Mouse (Mus musculus) midbrain, embryonic 14.5 days (tissue): ENCODE measurements around the gene Ccdc63. TPM values are rescaled to one million over a fixed set of nuclear protein-coding genes. Genes with fewer than 3 reads are reported as not detected.
A peak's percentile ranks its signal among the peaks of the same experiment; 100 is the strongest.
"Not testable (repeated sequence)": the region's sequence is repeated elsewhere in the genome, so short reads cannot be mapped to it uniquely, and the experiment has no call there.

Source experiments
- ATAC-seq: fragments of 200-750 bp; cut with Nextera tagmentation; 2 replicates; pipeline ENCODE4 v1.8.0; 2017; ENCODE audit warnings: moderate number of reproducible peaks, moderate library complexity; ENCODE audit not compliant: low FRiP score, low TSS enrichment
- DNase-seq: peaks from one replicate; pipeline ENCODE4 v3.0.0-alpha.2; 2015
- H3K27ac ChIP-seq: fragments of 300-500 bp; sonication (generic); replicated peaks from 2 replicates; pipeline ENCODE4 v1.5.1; 2014; ENCODE audit warnings: mild to moderate bottlenecking, low read depth, low read length, moderate library complexity
- H3K27me3 ChIP-seq: fragments of 300-500 bp; sonication (generic); 2 replicates; pipeline ENCODE4 v1.6.1; 2014; ENCODE audit warnings: low read length, control low read depth, mixed read lengths; ENCODE audit not compliant: control insufficient read depth, insufficient read depth
- H3K36me3 ChIP-seq: fragments of 300-500 bp; sonication (generic); 2 replicates; pipeline ENCODE4 v1.6.1; 2014; ENCODE audit warnings: low read length, control low read depth; ENCODE audit not compliant: control insufficient read depth, insufficient read depth
- H3K4me1 ChIP-seq: fragments of 300-500 bp; sonication (generic); 2 replicates; pipeline ENCODE4 v1.6.1; 2014; ENCODE audit warnings: mild to moderate bottlenecking, antibody characterized with exemption, low read length, control low read depth; ENCODE audit not compliant: control insufficient read depth, insufficient read depth
- H3K4me2 ChIP-seq: fragments of 300-500 bp; sonication (generic); 2 replicates; pipeline ENCODE4 v1.6.1; 2014; ENCODE audit warnings: mild to moderate bottlenecking, low read length, moderate library complexity
- H3K4me3 ChIP-seq: fragments of 300-500 bp; sonication (generic); replicated peaks from 2 replicates; pipeline ENCODE4 v1.5.1; 2014; ENCODE audit warnings: low read depth, low read length
- H3K9ac ChIP-seq: fragments of 300-500 bp; sonication (generic); replicated peaks from 2 replicates; pipeline ENCODE4 v1.6.1; 2014; ENCODE audit warnings: mild to moderate bottlenecking, low read length, moderate library complexity
- H3K9me3 ChIP-seq: fragments of 300-500 bp; sonication (generic); 2 replicates; pipeline ENCODE4 v1.6.1; 2016; ENCODE audit warnings: low read length, control low read depth, mixed read lengths; ENCODE audit not compliant: control insufficient read depth
- WGBS: fragments of 180-500 bp; shearing (Covaris S2); extraction: QIAGEN DNeasy Blood & Tissue Kit; methylation state at CpG from one replicate; pipeline ENCODE4 v1.1.7; 2014; 5-methylcytosine and 5-hydroxymethylcytosine counted together
- polyA plus RNA-seq: library from polyadenylated mRNA; unstranded; fragments of >200 nt; fragmentation: Nextera tagmentation; extraction: Ambion mirVana; gene quantifications from 2 replicates; pipeline ENCODE4 v1.2.1, GENCODE M21; 2014

Ccdc63 gene
- polyA plus RNA-seq, 1 experiment from 2014 or later = not detected

GRCm38 (mm10) chr5:122144825-122145224 lies 4.2 kb upstream of the Ccdc63 start:
- no peaks in the 10 kb centered on the region for H3K27me3 ChIP-seq
- no peak for DNase-seq
- no peak overlapping the region for H3K4me3 ChIP-seq
- 94% methylated on average over 4 of the region's 4 CpGs for WGBS
- H3K9ac ChIP-seq = no peak overlapping the region
- H3K4me1 ChIP-seq = no peaks in the 10 kb centered on the region
- no peaks in the 10 kb centered on the region for H3K9me3 ChIP-seq
- H3K36me3 ChIP-seq = no peaks in the 10 kb centered on the region
- H3K27ac ChIP-seq = no peak overlapping the region
- no peak for ATAC-seq
- H3K4me2 ChIP-seq = no peak overlapping the region

DNA sequence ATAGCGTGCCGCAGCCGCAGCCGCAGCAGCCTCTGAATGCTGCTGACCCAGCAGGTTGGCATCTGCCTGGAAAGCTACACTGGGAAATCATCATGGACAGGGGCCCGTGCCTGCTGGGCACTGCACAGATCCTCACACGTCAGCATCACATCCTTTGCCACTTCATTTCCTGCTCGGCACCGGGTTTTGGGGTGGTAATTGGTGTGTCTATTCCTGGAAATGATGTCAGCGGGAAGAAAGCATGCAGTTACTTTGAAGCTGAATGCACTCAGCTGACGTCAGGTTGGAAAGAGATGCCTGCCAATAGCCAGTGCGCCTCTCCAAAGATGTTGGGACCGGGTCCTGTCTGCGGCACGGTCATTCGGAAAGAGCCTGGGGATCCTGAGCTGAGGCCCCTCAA lies 2.9 kb upstream of the Ccdc63 start:
- Histone ChIP-seq H3K36me3 (no peaks in the 10 kb centered on the region), H3K27me3 (no peaks in the 10 kb centered on the region), H3K4me2 (no peak overlapping the region), H3K9me3 (no peaks in the 10 kb centered on the region), H3K4me3 (no peak overlapping the region), H3K27ac (no peak overlapping the region), H3K4me1 (no peaks in the 10 kb centered on the region), H3K9ac (no peak overlapping the region)
- no peak for ATAC-seq
- 87% methylated on average over 15 of the region's 15 CpGs for WGBS
- DNase-seq = no peak

- Histone ChIP-seq H3K9ac (no peak overlapping the region), H3K36me3 (no peaks in the 10 kb centered on the region), H3K4me2 (no peak overlapping the region), H3K27ac (no peak overlapping the region), H3K9me3 (no peaks in the 10 kb centered on the region), H3K27me3 (no peaks in the 10 kb centered on the region), H3K4me1 (no peaks in the 10 kb centered on the region), H3K4me3 (no peak overlapping the region)
- peak; percentile 46 for DNase-seq
- 56% methylated on average over 8 of the region's 8 CpGs for WGBS
- no peak for ATAC-seq
Measured at GRCm38 (mm10) chr5:122142230-122142992, 1.8 kb upstream of the Ccdc63 start.

GRCm38 (mm10) chr5:122139771-122140170 lies 852 bp downstream of the Ccdc63 start:
- not testable (repeated sequence) for ATAC-seq, H3K27me3 ChIP-seq, H3K36me3 ChIP-seq, H3K9ac ChIP-seq, H3K4me2 ChIP-seq, H3K9me3 ChIP-seq, H3K27ac ChIP-seq, H3K4me3 ChIP-seq, H3K4me1 ChIP-seq, DNase-seq
- 37% methylated on average over 2 of the region's 2 CpGs for WGBS

DNA sequence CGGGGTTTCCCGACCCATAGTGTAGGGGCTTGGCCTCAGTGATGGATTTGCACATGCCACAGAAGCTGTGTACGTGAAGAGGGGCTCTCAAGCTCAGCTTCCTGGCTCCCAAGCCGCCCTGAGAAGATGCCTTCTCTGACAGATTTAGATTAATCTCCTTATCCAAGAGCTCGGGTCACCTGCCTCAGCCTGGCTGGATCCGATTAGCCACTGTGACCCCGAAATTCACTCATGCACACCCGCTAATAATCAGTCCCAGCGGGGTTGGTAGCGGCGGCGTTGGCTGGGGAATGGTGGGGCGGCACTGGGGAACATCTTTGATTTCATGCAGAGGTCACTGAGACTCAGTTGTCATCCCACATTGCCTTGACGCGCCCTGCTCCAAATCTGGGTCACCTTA lies 1.8 kb downstream of the Ccdc63 start:
- DNase-seq = no peak
- H3K4me1 ChIP-seq = no peaks in the 10 kb centered on the region
- no peaks in the 10 kb centered on the region for H3K9me3 ChIP-seq
- no peaks in the 10 kb centered on the region for H3K36me3 ChIP-seq
- no peak overlapping the region for H3K9ac ChIP-seq
- no peak overlapping the region for H3K4me3 ChIP-seq
- H3K27ac ChIP-seq = no peak overlapping the region
- no peak overlapping the region for H3K4me2 ChIP-seq
- no peak for ATAC-seq
- no peaks in the 10 kb centered on the region for H3K27me3 ChIP-seq
- WGBS = 74% methylated on average over 15 of the region's 15 CpGs

- 88% methylated on average over 14 of the region's 14 CpGs for WGBS
Measured at GRCm38 (mm10) chr5:122136508-122137408, 3.9 kb downstream of the Ccdc63 start.

DNA sequence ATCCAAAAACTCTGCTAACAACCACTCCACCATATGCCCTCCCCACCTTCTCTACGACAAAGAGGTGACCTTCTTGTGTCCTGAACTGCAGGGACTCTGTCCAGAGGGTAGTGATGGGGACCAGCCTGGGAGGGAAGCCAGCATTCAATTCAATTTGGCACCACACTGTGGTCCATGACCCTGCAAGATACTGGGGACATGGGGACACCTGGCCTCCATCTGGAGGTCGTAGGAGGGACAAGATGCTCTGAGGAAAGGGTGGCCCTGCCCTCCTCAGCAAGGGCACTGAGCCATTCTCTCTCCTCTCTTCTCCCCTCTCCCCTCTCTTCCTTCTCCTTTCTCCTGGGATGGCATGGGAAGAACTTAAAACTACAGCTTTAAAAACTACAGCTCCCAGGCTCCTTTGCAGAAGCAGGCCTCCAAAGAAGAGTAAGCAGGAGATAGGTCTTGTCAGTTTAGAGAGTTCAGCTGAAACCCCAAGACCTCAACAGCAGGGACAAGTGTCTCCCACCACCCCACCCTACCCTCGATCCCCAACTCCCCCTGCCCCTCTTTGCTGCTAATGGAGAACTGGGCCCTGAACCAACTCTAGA lies 5.2 kb downstream of the Ccdc63 start:
- WGBS = 67% methylated on average over 3 of the region's 3 CpGs
- Histone ChIP-seq H3K9me3 (no peaks in the 10 kb centered on the region), H3K27me3 (no peaks in the 10 kb centered on the region), H3K4me2 (no peak overlapping the region), H3K27ac (no peak overlapping the region), H3K36me3 (no peaks in the 10 kb centered on the region), H3K4me3 (no peak overlapping the region), H3K4me1 (peaks cover 7% of the 10 kb centered on the region; the same call in 1 of the 2 replicates), H3K9ac (no peak overlapping the region)
- no peak for DNase-seq
- ATAC-seq = no peak

More at GRCm38 (mm10) chr5:122136508-122137408, 3.9 kb downstream of the Ccdc63 start:
- Histone ChIP-seq H3K27me3 (no peaks in the 10 kb centered on the region), H3K9ac (no peak overlapping the region), H3K27ac (no peak overlapping the region), H3K9me3 (no peaks in the 10 kb centered on the region), H3K4me3 (no peak overlapping the region), H3K4me1 (peaks cover 4% of the 10 kb centered on the region; the same call in 1 of the 2 replicates), H3K36me3 (no peaks in the 10 kb centered on the region), H3K4me2 (no peak overlapping the region)
- ATAC-seq (no peak), DNase-seq (no peak)

DNA sequence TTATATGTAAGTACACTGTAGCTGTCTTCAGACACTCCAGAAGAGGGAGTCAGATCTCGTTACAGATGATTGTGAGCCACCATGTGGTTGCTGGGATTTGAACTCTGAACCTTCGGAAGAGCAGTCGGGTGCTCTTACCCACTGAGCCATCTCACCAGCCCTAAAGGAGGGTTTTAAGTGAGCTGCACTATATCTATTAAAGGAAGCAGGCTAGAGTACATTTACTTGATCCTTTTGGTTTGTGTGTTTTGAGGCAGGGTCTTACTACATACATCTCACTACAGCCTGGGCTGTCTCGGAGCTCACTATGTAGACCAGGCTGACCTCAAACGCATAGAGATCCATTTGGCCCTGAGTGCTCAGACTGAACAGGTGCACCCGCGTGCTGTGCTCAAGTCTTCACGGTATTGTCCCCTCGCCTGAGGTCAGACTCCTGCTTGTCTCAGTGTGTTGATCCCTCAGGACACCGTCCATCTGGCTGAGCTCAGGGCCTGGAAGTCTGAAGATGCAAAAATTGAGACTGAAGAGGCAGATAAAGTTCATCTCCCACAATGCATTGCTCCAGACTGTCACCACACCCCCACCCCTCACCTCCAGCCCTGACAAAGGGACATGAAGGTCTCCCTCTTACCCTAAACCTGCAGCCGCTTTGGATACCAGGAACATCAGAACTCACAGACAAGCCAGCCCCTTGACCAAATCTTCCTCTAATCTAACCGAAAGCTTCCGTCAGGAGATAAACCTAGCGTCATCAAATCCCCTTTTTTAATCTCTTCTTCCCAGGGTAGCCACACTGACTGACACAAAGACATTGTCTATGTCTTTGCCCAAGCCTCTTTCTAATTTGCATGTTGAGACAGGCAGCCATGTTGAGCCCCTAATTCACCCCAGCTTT lies 6.0 kb downstream of the Ccdc63 start:
- Histone ChIP-seq H3K27ac (no peak overlapping the region), H3K4me2 (no peak overlapping the region), H3K4me1 (peaks cover 7% of the 10 kb centered on the region; the same call in 1 of the 2 replicates), H3K27me3 (no peaks in the 10 kb centered on the region), H3K36me3 (no peaks in the 10 kb centered on the region), H3K4me3 (no peak overlapping the region), H3K9me3 (no peaks in the 10 kb centered on the region), H3K9ac (no peak overlapping the region)
- 83% methylated on average over 14 of the region's 14 CpGs for WGBS
- no peak for ATAC-seq
- no peak for DNase-seq
